Mouse (Mus musculus): ENCODE measurements at regions not wholly inside any gene's neighbourhood (a gene's known extent, or its start where the extent isn't known, plus 50 kb on each side); places are given as distances from the start of the nearest gene placed in this dataset.
"Not testable (repeated sequence)": the region's sequence is repeated elsewhere in the genome, so short reads cannot be mapped to it uniquely, and the experiment has no call there.

DNA sequence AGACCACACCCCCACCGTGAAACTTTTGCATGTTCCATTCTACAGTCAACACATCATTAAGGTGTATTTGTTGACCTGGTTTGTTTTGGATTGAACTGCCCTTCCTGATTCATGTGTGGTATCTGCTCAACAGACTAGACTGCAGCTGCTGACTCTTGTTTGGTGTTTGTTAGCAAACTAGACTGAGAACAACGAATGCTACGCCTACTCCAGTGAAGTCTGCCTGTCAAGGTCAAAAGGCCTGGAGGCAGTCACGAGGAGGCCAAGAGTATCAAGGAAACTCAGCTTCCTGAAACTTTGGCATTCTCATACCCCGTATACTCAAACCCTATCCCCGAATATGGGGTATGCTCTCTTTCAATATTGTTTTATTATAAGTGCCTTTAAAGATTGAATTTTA is 194.2 kb upstream of the Spin1 start:
- DNase-seq (ENCODE audit: low read depth), result not testable (repeated sequence)

DNA sequence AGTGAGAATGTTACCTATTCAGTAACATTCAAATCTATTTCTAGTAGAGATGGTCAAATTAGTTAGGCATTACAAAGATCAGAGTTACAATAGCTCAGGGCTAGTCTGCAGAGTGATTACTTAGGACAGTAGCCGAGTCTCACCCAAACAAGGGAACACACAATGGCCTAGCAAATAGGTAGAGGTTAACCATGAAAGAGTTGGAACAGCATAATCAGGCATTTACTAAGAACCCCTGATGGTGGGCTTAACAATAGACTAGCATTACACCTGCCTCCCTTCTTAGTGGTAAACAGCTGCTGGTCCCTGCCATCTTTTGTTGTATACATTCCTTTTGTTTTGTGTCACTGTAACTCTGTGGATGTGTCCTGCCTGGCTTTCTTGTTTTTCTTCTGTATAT is 193.8 kb upstream of the Spin1 start:
- DNase-seq (ENCODE audit: low read depth), result no peak

DNA sequence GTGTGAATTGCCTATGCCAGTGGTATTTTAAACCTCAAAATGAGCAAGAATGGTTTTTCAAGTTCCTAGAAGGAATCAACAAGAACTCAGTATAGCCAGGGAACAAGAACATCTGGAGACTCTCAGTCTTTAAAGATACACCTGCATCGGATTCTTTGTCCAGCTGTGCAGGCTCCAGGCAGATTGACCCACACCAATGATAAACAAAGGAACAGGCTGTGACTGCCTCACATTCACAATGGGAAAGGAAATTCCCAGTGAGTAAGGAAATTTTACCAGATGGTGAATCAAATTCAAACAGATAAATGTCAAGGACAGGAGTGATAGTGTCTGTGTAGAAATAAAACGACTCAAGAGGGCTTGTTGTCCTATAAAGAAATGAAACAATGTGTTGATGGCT is 187.9 kb upstream of the Spin1 start:
- DNase-seq (ENCODE audit: low read depth), result not testable (repeated sequence)

DNA sequence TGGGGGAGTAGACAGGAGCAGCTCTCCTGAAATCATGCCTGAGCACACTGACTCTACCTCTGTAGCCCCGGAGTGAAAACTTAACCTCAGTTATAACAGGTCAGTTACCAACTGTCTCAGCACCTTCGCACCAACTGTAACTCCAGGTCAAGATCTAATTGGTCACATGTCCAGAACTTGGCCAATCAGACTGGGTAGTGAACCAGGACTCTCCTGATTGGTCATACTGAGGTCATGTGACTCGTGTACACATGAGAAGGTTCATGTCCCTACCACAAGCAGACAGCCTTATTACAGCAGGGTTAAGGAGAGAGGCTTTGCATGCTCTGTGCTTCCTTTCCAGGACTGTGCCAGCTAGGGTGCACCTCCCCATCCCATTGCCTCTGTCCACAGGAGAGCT is 166.7 kb upstream of the Spin1 start:
- DNase-seq (ENCODE audit: low read depth), result not testable (repeated sequence)

DNA sequence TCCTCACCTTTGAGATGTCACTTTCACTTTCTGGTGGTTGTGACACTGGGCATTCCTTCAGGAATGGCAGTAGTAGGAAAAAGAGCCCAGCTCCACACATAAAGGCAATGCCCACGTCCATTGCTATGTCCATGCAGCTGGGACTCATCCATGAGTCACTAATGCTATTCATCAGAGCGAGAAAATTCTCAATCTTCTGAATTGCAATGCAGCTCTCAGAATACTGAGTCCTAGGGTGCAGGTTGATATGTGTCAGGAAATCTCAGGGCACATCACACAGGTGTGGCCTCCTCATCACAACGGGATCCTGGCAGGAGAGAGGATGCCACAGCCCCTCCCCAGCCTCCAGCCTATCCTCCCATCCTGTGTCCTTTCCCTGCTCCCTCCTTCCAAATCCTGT is 158.1 kb upstream of the Spin1 start:
- DNase-seq (ENCODE audit: low read depth), result no peak

DNA sequence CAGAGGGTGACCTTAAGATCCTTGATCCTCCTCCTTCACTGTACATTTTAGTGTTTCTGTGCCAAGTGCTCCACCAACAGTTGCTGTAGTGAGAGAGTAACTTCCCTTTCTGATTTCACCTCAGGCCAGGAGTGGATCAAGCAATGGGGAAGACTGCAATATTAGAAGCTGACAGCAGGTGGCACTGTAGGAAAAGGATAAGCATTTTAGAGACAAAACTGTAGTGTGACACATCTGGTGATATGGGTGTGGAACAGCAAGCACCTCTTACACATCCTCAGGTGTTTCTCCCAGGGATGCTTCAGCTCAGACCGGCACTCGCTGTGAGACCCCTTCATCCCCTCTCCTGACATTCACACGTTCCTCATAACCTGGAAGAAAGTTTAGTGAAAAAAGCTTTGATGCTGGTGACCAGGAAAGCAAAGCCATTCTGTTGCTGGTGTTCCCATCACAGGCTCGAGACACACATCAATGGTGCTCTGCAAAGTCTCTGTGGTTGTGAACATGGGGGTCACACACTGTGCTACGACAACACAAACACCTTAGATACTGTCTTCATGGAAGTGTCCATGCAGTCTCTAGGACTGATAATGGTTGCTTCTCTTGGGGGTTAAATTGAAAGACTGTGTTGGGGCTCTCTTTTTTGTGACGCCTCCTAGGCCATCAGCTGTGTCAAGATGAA is 151.0 kb upstream of the Spin1 start:
- DNase-seq (ENCODE audit: low read depth), result peak; percentile 87

DNA sequence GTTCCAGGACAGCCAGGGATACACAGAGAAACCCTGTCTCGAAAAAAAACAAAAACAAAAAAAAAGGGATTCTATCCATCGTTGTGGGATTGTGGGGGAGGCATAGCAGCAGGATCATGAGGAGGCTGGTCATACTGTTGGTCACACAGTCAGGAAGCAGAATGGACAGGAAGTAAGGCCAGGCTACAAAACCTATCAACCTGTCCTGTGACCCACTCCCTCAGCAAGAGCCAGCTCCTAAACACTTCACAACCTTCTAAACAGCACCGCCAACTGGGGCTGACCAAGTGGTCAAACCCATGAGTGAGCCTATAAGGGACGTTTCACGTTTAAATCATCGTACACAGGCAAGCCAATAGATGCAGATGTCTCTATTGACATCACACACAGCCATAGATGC is 146.0 kb upstream of the Spin1 start:
- DNase-seq (ENCODE audit: low read depth), result no peak

DNA sequence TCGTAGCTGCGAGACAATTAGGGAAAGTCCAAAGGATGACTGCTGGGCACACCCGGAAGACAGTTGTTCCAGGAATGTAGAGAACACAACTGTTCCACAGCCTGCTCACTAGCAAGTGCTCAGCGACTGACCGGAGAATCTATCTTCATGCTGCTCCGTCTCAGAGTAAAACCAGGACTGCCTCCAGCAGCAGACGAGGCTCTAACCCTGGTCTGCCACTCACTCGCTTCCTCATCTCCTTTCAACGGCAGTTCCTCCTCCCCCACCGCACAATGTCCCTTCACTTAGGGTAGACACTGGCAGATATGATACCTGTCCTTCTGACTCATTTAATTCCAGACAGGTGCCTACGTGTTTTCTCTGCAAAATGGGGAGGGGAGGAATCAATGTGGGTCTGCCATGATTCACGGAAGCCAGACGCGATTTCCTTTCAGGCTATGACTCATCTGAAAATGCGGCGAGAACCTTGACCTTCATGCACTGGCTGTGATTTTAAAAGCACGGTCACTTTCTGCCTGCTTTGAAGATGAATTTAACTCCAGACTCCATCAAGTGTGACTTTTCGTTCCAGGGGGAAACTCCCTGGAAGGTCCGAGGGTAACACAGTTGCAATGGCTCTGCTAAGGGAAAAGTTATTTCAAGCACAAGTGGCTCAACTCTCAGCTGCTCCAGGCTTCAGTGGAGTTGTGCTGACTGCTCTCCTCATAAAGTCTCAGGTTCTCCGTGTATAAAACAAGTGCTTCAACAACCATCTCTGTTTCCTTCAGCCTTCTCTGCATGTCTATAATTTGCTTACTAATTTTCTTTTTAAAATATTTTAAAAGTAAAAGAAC is 142.4 kb upstream of the Spin1 start:
- DNase-seq (ENCODE audit: low read depth), result peak; percentile 7

DNA sequence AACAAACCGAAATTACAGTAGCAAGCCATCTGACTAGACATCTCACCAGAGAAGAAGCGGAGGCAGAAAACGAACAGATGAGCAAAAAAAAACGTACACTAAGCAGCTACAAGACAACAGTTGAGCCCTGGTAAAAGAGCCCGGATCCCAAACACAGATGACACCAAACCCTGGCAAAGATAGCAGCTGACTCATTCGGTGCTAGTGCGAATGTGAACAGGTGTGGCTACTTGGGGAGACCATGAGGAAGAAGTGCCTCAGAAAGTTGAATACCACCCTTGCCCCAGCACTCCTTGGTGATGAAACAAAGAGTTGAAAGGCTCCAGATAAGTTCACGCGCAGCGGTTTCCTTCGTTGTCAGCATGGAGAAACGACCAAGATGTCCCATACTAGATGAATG is 139.8 kb upstream of the Spin1 start:
- no peak for DNase-seq (ENCODE audit: low read depth)

DNA sequence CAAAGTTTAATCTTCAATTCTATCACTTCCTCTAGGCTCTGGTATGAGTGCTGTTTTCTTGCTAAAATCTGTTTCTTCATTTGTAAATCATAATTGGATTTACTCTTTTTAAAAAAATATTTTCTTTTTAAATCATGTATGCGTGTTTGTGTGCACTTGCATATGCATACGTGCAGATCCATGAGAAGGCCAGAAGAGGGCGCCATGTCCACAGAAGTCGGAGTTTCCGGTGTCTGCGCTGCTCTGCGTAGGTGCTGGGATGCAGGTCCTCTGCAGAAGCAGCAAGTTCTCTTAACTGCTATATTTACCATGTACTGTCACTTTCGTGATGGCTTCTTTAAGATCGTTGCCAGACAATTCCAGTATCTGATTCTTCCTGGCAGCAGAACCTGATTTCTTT is 136.6 kb upstream of the Spin1 start:
- DNase-seq (ENCODE audit: low read depth), result peak; percentile 14

DNA sequence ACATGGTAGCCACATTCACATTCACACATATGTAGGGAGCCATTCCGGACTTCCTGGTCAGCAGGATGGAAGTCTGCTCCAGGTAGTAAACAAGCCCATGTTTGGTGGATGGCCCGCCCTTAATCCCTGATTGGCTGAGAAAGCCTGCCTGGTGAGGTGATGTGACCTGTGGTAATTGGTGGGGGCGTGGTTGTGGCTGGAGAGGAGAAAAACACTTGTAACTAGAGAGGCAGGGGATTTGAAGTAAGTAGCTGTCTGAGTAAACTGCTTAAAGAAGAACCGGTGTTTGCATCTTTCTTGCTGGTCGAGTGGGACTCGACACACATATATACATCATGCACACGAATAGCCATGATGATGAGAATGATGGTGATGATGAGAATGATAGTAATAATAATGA is 135.6 kb upstream of the Spin1 start:
- DNase-seq (ENCODE audit: low read depth), result not testable (repeated sequence)

DNA sequence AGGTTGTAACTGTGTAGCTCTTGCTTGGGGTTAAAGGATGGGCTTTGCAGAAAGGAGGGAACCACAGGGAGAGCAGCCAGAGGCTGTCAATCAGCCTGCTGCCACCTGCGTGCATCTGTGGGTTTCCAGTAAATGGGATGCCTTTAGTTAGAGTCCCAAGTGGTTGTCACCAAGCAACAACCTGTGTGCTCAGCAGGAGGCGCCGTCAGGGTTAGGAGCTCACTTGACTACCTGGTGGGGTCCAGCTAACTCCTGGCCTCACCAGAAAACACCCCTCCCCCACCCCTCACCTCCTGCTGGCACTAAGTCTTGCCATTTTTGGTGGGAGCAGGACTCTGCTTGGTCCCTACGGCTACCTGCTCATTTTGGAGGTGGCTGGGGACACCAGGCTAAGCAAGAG is 135.0 kb upstream of the Spin1 start:
- DNase-seq (ENCODE audit: low read depth), result no peak

DNA sequence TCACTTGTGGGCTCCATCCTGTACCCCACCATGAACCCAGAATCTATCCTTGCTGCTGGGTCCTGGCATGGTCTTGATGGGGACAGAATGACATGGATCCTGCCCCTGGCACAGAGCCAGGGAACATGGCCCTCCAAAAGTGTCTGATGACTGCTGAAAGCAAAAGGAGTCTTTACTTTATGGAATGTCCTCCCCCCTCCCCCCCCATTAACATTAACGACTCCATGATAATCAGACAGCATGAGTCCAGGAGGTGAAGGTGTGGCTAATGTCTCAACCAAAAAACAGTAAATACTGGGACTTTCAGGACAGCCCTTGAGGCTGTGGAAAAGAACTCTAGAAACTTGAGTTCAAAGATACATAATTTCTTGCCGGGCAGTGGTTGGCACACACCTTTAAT is 133.9 kb upstream of the Spin1 start:
- no peak for DNase-seq (ENCODE audit: low read depth)

DNA sequence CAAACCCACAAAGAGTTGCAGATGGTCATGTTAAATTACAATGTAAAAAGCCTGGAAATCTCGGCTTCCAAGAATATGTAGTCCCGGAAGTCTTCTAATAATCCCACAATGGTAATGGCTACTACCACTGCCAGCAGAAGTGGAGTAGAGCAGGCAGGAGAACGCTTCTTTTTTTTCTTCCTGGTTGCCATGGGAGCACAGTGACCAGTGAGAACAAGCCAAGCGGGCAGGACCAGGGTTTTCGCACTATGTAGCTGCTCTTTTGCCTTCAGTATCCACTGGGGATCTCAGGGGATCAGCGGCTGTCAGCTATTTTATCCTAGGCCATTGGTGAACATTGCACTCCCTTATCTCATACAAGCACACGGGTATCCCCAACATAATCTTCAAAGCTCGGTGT is 127.3 kb upstream of the Spin1 start:
- no peak for DNase-seq (ENCODE audit: low read depth)

DNA sequence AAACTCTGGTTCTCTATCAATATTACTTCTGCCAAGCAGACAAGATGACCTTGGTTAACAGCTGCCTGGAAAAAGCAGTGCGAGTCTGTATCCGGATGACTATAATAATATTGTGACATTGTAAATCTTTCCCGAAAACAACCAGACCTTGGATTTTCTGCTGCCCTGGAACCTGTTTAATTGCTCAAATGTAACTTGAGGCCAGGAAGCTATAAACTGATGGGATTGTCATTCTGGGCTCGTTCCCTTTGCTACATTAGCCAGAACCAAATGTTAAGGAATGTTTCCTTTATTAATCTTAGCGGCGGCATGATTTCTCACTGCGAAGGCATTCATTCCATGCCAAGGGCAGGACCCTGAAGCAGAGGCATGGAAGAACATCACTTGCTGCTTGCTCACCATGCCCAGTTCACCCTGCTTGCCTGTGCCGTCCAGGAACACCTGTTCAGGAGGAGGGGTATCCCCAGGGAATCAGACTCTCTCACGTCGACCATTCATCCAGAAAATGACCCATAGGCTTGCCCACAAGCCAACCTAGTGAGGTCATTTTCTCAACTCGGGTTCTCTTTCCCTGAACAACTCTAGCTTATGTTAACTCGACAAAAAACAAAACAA is 125.3 kb upstream of the Spin1 start:
- DNase-seq (ENCODE audit: low read depth), result no peak

DNA sequence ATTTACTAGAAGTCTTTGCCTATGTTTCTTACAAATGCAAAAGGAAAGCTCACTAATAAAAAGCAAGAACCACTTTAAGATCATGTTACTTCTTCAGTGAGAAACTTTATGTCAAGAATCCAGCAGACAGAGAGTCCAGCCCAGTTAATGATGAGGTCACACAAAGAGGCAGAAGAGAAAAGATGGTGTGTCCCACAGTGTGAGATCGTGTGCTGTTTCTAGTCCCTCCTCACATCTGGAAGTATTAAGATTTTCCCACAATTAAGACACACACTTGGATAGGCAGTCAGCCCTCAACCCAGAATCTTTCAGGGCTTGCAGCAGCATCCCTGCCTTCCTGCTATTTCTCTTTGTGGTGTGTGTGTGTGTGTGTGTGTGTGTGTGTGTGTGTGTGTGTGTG is 118.7 kb upstream of the Spin1 start:
- no peak for DNase-seq (ENCODE audit: low read depth)

DNA sequence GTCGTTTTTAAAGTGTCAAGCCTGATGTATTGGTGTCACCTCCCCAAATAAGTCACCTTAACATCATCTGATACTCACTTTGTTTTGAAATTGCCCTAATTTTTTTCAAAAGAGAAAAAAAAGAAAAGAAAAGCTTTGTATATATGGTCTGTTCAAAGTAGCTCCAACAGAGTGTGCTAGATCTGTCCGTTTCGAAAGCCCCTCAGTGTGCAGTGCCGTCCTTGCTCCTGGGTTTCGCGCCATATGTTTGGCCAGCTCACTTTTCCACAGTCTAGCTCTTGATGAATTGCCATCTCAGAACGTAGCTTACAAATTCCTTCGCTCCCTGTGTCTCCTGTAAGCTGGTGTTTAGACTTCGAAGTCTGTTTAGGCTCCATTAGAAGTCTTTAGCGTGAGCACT is 117.7 kb upstream of the Spin1 start:
- DNase-seq (ENCODE audit: low read depth), result no peak

DNA sequence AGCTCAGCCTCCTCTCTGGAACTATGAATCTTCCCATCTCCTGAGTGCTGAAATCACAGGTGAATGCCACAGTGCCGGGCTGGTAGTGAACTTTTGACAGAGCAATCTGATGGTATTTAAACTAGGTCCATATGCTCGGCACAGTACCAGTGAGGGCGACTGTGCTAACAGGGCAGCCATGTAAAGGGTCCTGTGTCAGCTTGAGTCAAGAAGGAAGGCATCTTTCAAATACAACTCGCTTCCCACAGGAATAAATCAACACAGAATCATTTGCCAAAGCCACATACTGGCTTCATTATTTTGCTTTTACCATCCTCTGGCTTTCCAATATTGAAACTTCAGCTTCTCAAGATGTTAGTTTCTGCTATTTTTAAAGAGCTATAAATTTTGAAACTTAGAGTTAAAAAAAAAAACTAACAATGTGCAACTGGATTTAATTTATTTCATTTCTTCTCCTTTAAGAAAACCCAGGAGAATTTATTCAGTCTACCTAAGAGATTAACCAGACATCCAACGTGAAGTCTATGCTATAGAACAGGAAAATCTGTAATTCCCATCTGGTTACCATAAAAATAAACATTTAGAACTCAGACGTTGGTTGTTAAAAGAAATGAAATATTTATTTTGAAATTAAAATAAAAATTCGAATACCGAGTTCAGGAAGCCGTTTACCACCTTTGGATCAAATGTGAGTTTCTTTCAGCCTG is 108.8 kb upstream of the Spin1 start:
- DNase-seq (ENCODE audit: low read depth), result peak; percentile 20

DNA sequence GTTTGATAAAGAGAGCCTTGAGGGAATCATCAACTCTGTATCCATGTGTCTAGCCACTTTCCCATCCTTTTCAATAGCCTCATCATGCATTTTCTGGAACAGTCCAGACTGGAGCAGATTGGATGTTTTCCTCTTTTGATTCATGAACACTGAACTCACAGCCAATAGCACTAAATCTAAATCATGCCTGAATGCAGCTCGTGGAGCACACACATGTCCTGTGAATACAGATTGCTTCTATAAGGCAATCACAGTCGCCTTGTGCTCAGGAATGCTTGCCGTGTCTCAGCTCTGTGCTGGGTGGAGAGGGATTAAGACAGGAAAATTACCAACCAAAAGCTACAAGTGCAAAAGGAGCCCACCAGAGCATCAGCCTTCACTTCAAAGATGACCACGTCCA is 100.9 kb upstream of the Spin1 start:
- no peak for DNase-seq (ENCODE audit: low read depth)

DNA sequence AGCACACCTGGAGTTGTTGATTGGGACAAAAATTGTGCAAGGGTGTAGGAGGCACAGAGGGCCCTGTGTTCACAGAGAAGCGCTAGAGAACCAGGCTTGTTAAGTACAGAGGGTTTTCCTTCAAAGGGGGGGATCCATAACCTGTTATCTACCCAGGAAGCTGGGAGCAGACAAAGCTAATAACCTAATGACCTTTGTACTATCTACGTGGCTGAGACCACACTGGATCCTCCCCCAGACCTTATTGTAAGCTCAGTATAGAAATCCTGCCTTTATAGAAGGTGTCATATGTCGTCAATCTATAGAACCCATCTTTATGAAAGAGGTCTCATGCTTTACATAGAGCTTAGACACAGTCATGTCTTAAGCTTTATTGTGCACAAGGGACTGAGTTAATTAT is 95.9 kb upstream of the Spin1 start:
- no peak for DNase-seq (ENCODE audit: low read depth)

DNA sequence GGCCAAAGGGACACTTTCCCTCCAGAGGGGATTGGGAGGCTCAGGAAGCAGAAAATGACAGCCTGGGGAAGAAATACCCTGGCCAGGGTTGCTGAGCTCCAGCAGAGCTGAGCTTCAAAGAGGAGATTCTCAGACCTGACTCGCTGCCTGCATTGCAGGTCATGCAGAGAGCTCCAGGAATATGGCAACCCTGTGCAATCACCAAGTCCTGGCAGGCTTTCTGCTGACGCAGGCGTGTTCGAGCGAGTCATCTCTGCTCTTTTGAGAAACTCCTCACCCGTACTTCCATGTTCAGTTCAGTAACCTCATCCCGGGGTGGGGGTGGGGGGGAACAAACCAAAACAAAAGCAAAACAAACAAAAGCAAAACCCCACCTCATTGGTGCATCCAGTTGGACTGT is 89.9 kb upstream of the Spin1 start:
- peak; percentile 68 for DNase-seq (ENCODE audit: low read depth)

DNA sequence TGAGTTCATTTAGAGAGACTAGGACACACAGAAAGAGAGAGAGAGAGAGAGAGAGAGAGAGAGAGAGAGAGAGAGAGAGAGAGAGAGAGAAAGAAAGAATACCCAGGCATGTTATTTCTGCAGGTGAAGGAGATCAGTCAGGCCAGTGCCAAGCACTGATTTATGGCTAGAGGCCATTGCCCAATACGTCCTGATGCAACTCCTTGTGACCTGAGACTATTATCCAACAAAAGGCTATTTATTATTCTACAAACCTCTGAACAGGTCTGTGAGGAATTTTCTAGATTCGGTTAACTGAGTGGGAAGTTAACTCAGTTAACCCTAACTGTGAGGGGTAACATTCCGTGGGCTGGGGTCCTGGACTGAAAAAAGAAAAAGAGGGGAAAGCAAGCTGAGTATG is 84.5 kb upstream of the Spin1 start:
- DNase-seq (ENCODE audit: low read depth), result peak; percentile 7
